Mouse (Mus musculus) midbrain, embryonic 12.5 days (tissue): Measurements from ENCODE around the gene Msrb3. TPM values are rescaled to one million over a fixed set of nuclear protein-coding genes. Genes with fewer than 3 reads are reported as not detected.
"Not testable (repeated sequence)": the region's sequence is repeated elsewhere in the genome, so short reads cannot be mapped to it uniquely, and the experiment has no call there.

Source experiments
- ATAC-seq: fragments of 200-750 bp; cut with Nextera tagmentation; 2 replicates; pipeline ENCODE4 v1.8.0; 2017; ENCODE audit warnings: low read depth, moderate TSS enrichment, moderate library complexity; ENCODE audit not compliant: low FRiP score
- H3K27ac ChIP-seq: fragments of 300-500 bp; sonication (generic); replicated peaks from 2 replicates; pipeline ENCODE4 v1.5.1; 2016; ENCODE audit warnings: mild to moderate bottlenecking
- H3K27me3 ChIP-seq: fragments of 300-500 bp; sonication (generic); 2 replicates; pipeline ENCODE4 v1.6.1; 2016; ENCODE audit warnings: mild to moderate bottlenecking
- H3K36me3 ChIP-seq: fragments of 300-500 bp; sonication (generic); 2 replicates; pipeline ENCODE4 v1.6.1; 2016
- H3K4me1 ChIP-seq: fragments of 300-500 bp; sonication (generic); 2 replicates; pipeline ENCODE4 v1.6.1; 2016
- H3K4me2 ChIP-seq: fragments of 300-500 bp; sonication (generic); replicated peaks from 2 replicates; pipeline ENCODE4 v1.6.1; 2016; ENCODE audit warnings: mild to moderate bottlenecking, moderate library complexity
- H3K4me3 ChIP-seq: fragments of 300-500 bp; sonication (generic); 2 replicates; pipeline ENCODE4 v1.5.1; 2016; ENCODE audit warnings: mild to moderate bottlenecking
- H3K9ac ChIP-seq: fragments of 300-500 bp; sonication (generic); replicated peaks from 2 replicates; pipeline ENCODE4 v1.6.1; 2016; ENCODE audit warnings: mild to moderate bottlenecking, moderate library complexity
- H3K9me3 ChIP-seq: fragments of 300-500 bp; sonication (generic); 2 replicates; pipeline ENCODE4 v1.6.1; 2016; ENCODE audit warnings: mild to moderate bottlenecking
- WGBS: fragments of 180-500 bp; shearing (Covaris S2); methylation state at CpG from one replicate; pipeline ENCODE4 v1.1.7; 2016; 5-methylcytosine and 5-hydroxymethylcytosine counted together
- polyA plus RNA-seq: library from polyadenylated mRNA; unstranded; fragments of >200 nt; fragmentation: Nextera tagmentation; extraction: Ambion mirVana; gene quantifications from 2 replicates; pipeline ENCODE4 v1.2.1, GENCODE M21; 2016

Gene Msrb3
- polyA plus RNA-seq, 1 experiment from 2014 or later, result 3.6 TPM

DNA sequence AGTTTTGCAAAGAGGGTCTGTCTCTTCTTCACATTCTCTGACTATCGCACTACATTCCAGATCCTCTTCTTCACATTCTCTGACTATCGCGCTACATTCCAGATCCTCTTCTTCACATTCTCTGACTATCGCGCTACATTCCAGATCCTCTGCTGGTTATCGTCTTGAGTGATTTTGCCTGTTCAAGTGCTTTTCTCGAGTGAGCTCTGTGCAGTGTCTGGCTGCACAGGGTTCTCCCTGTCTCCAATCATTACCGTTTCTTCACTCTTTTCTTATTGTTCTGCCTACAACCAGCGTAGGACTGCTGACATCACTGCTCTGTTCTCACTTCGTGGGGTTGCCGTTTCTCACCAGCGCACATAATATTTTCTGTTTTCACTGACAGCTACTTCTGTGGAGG is 138.2 kb downstream of the Msrb3 start:
- Histone ChIP-seq H3K9me3 (0 out of 2 replicates have a peak, but pooled peaks cover 2% of the 10 kb centered on the region), H3K4me3 (no peak overlapping the region), H3K27ac (no peak overlapping the region), H3K4me2 (no peak overlapping the region), H3K9ac (no peak overlapping the region), H3K27me3 (no peaks in the 10 kb centered on the region), H3K36me3 (no peaks in the 10 kb centered on the region), H3K4me1 (peaks cover 10% of the 10 kb centered on the region)
- ATAC-seq, result no peak
- 93% methylated on average over 12 of the region's 12 CpGs for WGBS

DNA sequence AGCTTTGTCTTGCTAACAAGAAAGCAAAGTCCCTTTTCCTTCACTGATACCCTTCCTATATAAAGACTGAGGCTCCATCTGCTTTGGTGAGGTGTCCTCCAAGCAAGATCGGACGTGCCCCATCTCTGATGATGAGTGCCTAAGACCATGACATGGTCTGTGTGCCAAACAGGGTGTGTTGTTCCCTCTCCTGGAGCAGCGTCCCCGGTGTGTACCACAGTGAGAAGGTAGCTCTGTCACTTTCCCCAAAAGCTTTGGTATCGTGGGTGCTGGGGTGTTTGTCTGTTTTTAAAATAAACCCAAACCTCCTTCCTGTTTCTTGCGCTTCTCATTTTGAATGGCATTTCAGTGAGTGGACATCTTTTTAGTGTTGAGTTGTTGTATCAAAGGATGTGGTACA is 139.0 kb downstream of the Msrb3 start:
- H3K4me3 ChIP-seq, result no peak overlapping the region
- ATAC-seq, result no peak
- 90% methylated on average over 6 of the region's 6 CpGs for WGBS
- no peaks in the 10 kb centered on the region for H3K9me3 ChIP-seq
- no peaks in the 10 kb centered on the region for H3K27me3 ChIP-seq
- peaks cover 10% of the 10 kb centered on the region for H3K4me1 ChIP-seq
- H3K27ac ChIP-seq, result no peak overlapping the region
- no peak overlapping the region for H3K9ac ChIP-seq
- H3K4me2 ChIP-seq, result no peak overlapping the region
- no peaks in the 10 kb centered on the region for H3K36me3 ChIP-seq

DNA sequence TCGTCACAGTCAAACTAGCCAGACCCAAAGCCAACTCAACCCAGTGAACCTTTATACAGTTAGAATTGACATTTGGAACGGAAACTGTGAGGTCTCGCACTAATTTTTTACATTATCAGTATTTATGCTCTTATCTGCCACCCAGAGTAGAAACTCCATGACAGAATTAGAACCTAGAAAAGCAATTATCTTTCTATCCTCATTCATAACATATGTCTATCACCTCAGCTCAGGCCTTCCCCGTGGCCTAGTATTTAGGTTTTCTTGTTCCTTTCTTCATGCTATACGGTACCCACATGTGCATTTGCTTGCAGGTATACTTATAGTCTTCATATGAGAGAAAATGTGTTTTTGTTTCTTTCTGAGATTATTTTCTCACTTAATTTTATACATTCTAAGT is 146.4 kb downstream of the Msrb3 start:
- H3K4me3 ChIP-seq, result no peak overlapping the region
- no peaks in the 10 kb centered on the region for H3K36me3 ChIP-seq
- H3K9me3 ChIP-seq, result no peaks in the 10 kb centered on the region
- 94% methylated on average over 5 of the region's 5 CpGs for WGBS
- no peak overlapping the region for H3K4me2 ChIP-seq
- no peaks in the 10 kb centered on the region for H3K4me1 ChIP-seq
- H3K9ac ChIP-seq, result no peak overlapping the region
- H3K27ac ChIP-seq, result no peak overlapping the region
- H3K27me3 ChIP-seq, result peaks cover 6% of the 10 kb centered on the region
- ATAC-seq, result no peak

DNA sequence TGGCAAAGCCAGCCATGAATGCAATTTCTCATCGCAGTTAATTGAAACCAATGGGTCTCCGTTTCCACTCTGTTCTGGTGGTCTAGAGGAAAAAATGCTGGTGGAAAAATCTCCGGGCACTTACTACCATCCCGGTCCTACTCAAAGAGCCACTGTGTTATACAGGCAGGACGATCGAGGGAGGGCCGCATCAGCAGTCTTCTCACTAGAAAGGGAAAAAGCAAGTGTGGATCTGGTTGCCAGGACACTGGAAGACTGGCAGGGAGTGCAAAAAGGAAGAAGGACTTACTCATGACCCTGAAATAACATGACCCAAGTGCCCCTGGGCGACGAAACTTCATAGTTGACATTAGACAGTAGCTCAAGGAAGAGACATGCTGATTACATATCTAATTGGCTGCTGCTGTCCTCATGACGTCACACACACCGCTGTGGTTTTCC is 147.1 kb downstream of the Msrb3 start:
- no peaks in the 10 kb centered on the region for H3K9me3 ChIP-seq
- H3K4me1 ChIP-seq, result no peaks in the 10 kb centered on the region
- no peak overlapping the region for H3K4me2 ChIP-seq
- WGBS, result 76% methylated on average over 11 of the region's 11 CpGs
- H3K36me3 ChIP-seq, result no peaks in the 10 kb centered on the region
- no peak overlapping the region for H3K9ac ChIP-seq
- H3K4me3 ChIP-seq, result no peak overlapping the region
- H3K27me3 ChIP-seq, result peaks cover 12% of the 10 kb centered on the region
- ATAC-seq, result no peak
- H3K27ac ChIP-seq, result no peak overlapping the region

DNA sequence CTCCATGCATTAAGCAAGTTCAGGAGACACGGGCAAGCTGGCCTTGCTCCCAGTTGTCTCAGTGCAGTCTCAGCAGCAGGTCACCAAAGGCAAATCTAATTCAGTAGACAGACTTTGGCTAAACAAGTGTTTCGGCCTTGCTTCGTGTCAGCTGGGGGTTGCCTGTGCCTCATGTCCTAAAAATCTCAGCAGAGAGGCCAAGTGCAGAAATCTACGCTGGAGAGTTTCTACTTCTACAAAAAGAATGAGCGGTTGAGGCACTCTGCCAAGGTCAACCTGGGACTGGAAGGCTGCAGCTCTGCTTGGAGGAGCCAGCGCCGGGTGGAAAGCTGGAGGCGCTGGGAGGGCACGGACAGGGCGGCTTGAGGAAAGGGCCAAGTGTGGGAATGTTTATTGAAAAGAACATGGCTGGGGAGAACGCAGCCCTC is 147.6 kb downstream of the Msrb3 start:
- ATAC-seq, result no peak
- 79% methylated on average over 11 of the region's 11 CpGs for WGBS
- H3K4me2 ChIP-seq, result no peak overlapping the region

DNA sequence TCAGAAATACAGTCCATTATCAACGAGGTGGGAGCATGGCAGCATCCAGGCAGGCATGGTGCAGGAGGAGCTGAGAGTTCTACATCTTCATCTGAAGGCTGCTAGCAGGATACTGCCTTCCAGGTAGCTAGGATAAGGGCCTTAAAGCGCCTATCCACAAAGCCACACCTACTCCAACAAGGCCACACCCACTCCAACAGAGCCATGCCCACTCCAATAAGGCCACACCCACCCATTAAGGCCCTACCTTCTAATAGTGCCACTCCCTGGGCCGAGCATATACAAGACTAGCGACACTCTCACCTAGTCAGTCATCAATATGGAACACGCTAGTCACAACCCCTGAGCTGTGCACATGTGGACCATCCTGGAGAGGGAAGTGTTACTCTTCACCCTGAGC is 149.3 kb downstream of the Msrb3 start:
- H3K9me3 ChIP-seq, ATAC-seq, H3K27ac ChIP-seq, H3K36me3 ChIP-seq, H3K9ac ChIP-seq, H3K4me3 ChIP-seq, H3K4me2 ChIP-seq, H3K4me1 ChIP-seq: not testable (repeated sequence)
- 91% methylated on average over 5 of the region's 5 CpGs for WGBS
- peaks cover 24% of the 10 kb centered on the region for H3K27me3 ChIP-seq

More for the DNA sequence above, 147.6 kb downstream of the Msrb3 start:
- Histone ChIP-seq H3K27ac (no peak overlapping the region), H3K4me3 (no peak overlapping the region), H3K4me1 (no peaks in the 10 kb centered on the region), H3K9me3 (no peaks in the 10 kb centered on the region), H3K9ac (no peak overlapping the region), H3K27me3 (peaks cover 16% of the 10 kb centered on the region), H3K36me3 (no peaks in the 10 kb centered on the region)

DNA sequence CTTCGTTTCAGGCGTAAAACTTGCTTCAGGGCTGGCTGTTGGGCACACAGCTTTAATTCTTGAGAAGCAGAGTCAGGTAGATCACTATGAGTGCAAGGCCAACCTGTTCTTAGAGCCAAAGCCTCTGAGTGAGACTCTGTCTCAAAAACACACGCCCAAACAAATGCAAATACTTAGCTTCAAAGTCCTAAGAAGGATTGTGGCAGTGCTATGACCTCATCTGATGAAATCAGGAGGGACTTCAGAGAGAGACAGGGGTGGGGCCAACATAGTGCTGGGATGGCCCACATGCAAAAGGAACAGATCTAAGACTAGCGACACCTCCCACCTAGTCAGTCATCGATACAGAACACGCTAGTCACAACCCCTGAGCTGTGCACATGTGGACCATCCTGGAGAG is 150.7 kb downstream of the Msrb3 start:
- 87% methylated on average over 6 of the region's 6 CpGs for WGBS
- H3K4me1 ChIP-seq, result peaks cover 15% of the 10 kb centered on the region
- ATAC-seq, result no peak
- no peaks in the 10 kb centered on the region for H3K9me3 ChIP-seq
- no peaks in the 10 kb centered on the region for H3K36me3 ChIP-seq
- no peak overlapping the region for H3K9ac ChIP-seq
- peaks cover 32% of the 10 kb centered on the region for H3K27me3 ChIP-seq
- no peak overlapping the region for H3K4me3 ChIP-seq
- H3K4me2 ChIP-seq, result no peak overlapping the region
- no peak overlapping the region for H3K27ac ChIP-seq

DNA sequence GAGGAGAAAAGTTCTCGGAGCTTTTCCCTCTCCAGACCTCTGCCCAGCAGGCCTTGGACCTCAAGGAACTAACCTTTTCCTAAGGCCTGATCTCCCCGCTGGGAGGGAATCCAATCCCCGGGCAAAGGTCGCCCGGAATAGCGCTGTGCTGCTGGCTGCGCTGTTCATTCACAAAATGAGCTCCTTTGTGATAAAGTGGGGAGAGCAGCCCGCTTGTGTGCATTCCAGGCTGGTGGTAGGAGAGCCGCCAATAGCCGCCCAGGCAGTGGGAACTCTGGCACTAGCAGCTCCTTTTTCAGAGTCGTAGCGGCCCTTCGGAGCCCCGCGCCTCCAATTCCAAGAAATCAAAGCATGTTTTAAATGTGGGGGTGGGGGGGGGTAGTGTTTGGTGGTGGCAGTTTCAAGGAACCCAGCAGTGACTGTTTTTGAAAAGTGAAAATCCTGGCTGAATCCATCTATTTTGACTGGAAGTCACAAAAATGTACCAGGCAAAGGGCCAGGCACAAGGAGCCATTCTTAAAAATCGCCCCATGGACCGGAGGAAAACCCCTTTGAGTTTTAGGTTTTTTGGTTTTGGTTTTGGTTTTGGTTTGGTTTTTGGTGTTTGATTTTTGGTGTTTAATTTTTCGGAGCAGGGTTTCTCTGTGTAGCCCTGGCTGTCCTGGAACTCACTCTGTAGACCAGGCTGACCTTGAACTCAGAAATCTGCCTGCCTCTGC is 153.6 kb downstream of the Msrb3 start:
- Histone ChIP-seq H3K9ac (peak overlapping the region; percentile 43; the same call in 1 of the 2 replicates), H3K4me1 (peaks cover 15% of the 10 kb centered on the region), H3K36me3 (no peaks in the 10 kb centered on the region), H3K27ac (peak overlapping the region; percentile 63), H3K27me3 (peaks cover 54% of the 10 kb centered on the region), H3K4me2 (peak overlapping the region; percentile 65), H3K4me3 (peak overlapping the region; percentile 34), H3K9me3 (no peaks in the 10 kb centered on the region)
- WGBS, result 5% methylated on average over 18 of the region's 18 CpGs
- ATAC-seq, result peak; percentile 92

DNA sequence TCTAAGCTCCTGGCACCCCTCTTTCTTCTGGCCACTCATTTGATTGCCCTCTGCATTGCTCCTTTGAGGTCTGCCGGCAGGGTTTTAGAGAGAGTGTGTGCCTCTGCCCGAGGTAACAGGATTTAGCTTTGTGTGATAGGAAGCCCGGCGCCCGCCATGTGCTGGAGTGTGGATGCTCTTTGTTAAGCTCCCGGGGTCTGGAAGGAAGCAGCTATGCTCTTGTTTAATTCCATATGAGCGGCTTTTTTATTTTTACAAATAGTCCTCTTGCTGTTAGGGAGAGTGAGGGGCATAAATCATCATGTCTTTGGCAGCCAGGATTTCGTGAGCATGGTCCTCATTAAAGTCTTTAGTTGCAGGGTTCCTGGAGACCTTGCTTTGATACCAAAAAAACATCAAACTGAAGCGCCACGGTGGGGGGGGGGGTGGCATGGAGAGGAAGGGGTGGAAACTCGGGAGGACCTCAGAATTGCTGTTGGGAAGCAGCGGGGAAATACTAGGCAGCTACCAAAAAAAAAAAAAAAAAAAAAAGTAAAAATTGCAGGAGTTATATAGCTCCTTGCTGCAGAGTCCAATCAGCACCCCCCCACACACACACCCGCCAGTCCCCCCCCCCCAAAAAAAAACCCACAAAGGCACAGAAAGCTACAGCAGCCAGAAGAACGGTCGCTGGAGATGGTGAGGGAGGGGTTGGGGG is 154.3 kb downstream of the Msrb3 start:
- Histone ChIP-seq H3K9ac (peak overlapping the region; percentile 43; the same call in 1 of the 2 replicates), H3K27ac (peak overlapping the region; percentile 63), H3K4me1 (peaks cover 15% of the 10 kb centered on the region), H3K9me3 (no peaks in the 10 kb centered on the region), H3K27me3 (peaks cover 56% of the 10 kb centered on the region), H3K4me2 (peak overlapping the region; percentile 65), H3K4me3 (peak overlapping the region; percentile 34), H3K36me3 (no peaks in the 10 kb centered on the region)
- WGBS, result 1% methylated on average over 14 of the region's 15 CpGs
- peak; percentile 48; the same call in 1 of the 2 replicates for ATAC-seq

DNA sequence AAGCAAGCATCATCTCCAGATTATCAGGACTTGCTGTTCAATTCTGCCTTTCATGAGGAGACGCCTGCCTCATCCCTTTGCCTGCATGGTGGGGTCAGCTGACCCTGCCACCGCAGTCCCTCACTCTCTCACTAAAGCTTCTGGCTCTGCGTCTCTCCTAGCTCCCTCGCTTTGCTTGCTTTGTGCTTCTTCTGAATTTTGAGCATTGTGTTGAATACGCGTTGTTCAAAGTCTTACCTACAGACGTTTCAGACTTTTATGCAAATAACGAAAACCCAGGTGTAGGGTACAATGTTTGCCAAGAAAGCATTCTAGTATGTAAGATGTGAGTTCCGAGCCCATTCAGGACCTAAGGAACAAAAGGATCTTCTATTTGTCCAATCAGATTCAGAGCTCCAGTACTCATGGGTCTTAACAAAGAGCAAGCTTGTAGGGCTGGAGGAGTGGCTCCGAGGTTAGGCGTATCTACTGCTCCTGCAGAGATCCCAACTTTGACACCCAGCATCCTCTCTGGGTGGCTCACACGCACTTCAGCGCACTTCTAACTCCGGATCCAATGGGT is 162.3 kb downstream of the Msrb3 start:
- H3K4me1 ChIP-seq, result peaks cover 18% of the 10 kb centered on the region
- no peaks in the 10 kb centered on the region for H3K9me3 ChIP-seq
- peak overlapping the region; percentile 35 for H3K4me3 ChIP-seq
- peak overlapping the region; percentile 65 for H3K4me2 ChIP-seq
- peaks cover 33% of the 10 kb centered on the region for H3K27me3 ChIP-seq
- 7% methylated on average over 14 of the region's 14 CpGs for WGBS
- no peaks in the 10 kb centered on the region for H3K36me3 ChIP-seq
- peak overlapping the region; percentile 28 for H3K9ac ChIP-seq
- peak; percentile 68; the same call in 1 of the 2 replicates for ATAC-seq
- no peak overlapping the region for H3K27ac ChIP-seq

DNA sequence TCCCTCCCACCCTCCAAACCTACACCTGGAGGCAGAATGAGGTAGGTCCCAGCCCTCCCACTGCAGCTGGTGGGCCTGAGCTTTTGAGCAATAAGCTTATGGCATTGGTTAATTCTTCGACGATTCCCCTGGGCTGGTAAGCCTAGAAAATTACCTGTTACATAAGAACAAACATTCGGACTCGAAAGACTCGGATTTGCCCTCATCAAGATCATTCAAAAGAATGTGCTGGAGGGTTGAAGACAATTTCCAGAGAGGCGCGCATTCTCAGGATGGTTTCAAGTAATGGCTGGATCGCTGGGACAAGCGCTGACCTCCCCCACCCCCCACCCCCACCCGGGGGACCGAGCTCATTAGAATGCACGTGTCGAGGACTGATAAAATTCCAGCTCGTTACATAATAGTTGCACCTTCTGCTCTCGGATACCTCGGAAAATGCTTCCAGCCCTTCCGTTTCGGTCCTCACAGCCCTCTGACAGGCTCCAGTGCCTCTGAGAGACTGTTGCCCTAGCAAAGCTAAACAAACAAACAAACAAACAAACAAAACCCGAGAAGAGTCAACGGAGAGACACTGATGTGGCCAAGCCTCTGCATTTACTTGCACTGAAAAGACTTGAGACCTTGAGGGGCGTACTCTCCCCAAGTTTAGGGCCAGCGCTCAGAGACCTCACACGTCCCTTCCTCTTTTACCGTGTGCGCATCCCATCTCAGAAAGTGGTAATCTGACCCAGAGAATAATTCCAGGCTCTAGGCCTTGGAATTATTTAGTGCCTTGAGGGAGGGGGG is 163.0 kb downstream of the Msrb3 start:
- H3K9ac ChIP-seq, result peak overlapping the region; percentile 28
- H3K9me3 ChIP-seq, result no peaks in the 10 kb centered on the region
- WGBS, result 4% methylated on average over 25 of the region's 25 CpGs
- peaks cover 18% of the 10 kb centered on the region for H3K4me1 ChIP-seq
- no peak overlapping the region for H3K27ac ChIP-seq
- peak; percentile 30; the same call in 1 of the 2 replicates for ATAC-seq
- peak overlapping the region; percentile 65 for H3K4me2 ChIP-seq
- peak overlapping the region; percentile 35 for H3K4me3 ChIP-seq
- H3K27me3 ChIP-seq, result peaks cover 27% of the 10 kb centered on the region
- no peaks in the 10 kb centered on the region for H3K36me3 ChIP-seq
